Mouse (Mus musculus) neural tube, embryonic 10.5 days (tissue): Measurements from ENCODE around the gene Ano1.
A peak's percentile ranks its signal among the peaks of the same experiment; 100 is the strongest.

Source experiments
- DNase-seq: peaks from one replicate; pipeline ENCODE4 v3.0.0-alpha.2; 2017; ENCODE audit warnings: low spot score; ENCODE audit errors: extremely low spot score

Ano1 gene

GRCm38 (mm10) chr7:144583619-144584018, 168.2 kb downstream of the Ano1 start:
- peak; percentile 54 for DNase-seq

GRCm38 (mm10) chr7:144582284-144582980, 169.3 kb downstream of the Ano1 start, which contains the start of gene Fadd:
Fadd (minus strand) TSS chr7:144582463.
- DNase-seq: peak; percentile 93

- DNase-seq: peak; percentile 87
These were observed 170.1 kb downstream of the Ano1 start for GRCm38 (mm10) chr7:144581559-144582283.

- DNase-seq: no peak
These were observed 173.9 kb downstream of the Ano1 start for GRCm38 (mm10) chr7:144577876-144578275.

- no peak for DNase-seq
These were observed 179.5 kb downstream of the Ano1 start for GRCm38 (mm10) chr7:144572234-144572633.

GRCm38 (mm10) chr7:144571598-144571997, 180.2 kb downstream of the Ano1 start:
- no peak for DNase-seq

- no peak for DNase-seq
These were observed 182.3 kb downstream of the Ano1 start for GRCm38 (mm10) chr7:144569428-144569827.

GRCm38 (mm10) chr7:144568091-144568490, 183.7 kb downstream of the Ano1 start:
- no peak for DNase-seq

- DNase-seq: no peak
These were observed 184.7 kb downstream of the Ano1 start for GRCm38 (mm10) chr7:144566921-144567682.

- DNase-seq: no peak
These were observed 188.2 kb downstream of the Ano1 start for GRCm38 (mm10) chr7:144563456-144564155.

- peak; percentile 50 for DNase-seq
These were observed 189.8 kb downstream of the Ano1 start for GRCm38 (mm10) chr7:144562016-144562415.

- no peak for DNase-seq
These were observed 191.2 kb downstream of the Ano1 start for GRCm38 (mm10) chr7:144560594-144560993.

GRCm38 (mm10) chr7:144558552-144558951, 193.2 kb downstream of the Ano1 start:
- no peak for DNase-seq

GRCm38 (mm10) chr7:144554123-144554472, 197.7 kb downstream of the Ano1 start:
- no peak for DNase-seq

- DNase-seq: peak; percentile 96
These were observed 198.3 kb downstream of the Ano1 start, which contains the start of gene Ppfia1 for GRCm38 (mm10) chr7:144553237-144554122. Ppfia1 (minus strand) TSS chr7:144553729.

GRCm38 (mm10) chr7:144552274-144552673, 199.5 kb downstream of the Ano1 start:
- no peak for DNase-seq

GRCm38 (mm10) chr7:144550811-144551210, 201.0 kb downstream of the Ano1 start:
- DNase-seq: no peak

- no peak for DNase-seq
These were observed 201.7 kb downstream of the Ano1 start for GRCm38 (mm10) chr7:144549904-144550566.

GRCm38 (mm10) chr7:144545231-144545630, 206.5 kb downstream of the Ano1 start:
- DNase-seq: no peak

GRCm38 (mm10) chr7:144541351-144541750, 210.4 kb downstream of the Ano1 start:
- DNase-seq: no peak
